Mouse (Mus musculus) lung, embryonic 14.5 days (tissue): ENCODE measurements around the gene Lrrn4cl. TPM values are rescaled to one million over a fixed set of nuclear protein-coding genes. Genes with fewer than 3 reads are reported as not detected.
A peak's percentile ranks its signal among the peaks of the same experiment; 100 is the strongest.

Experiments used
- ATAC-seq: fragments of 200-750 bp; cut with Nextera tagmentation; 2 replicates; pipeline ENCODE4 v1.8.0; 2017; ENCODE audit warnings: mild to moderate bottlenecking, moderate TSS enrichment, moderate library complexity; ENCODE audit not compliant: insufficient read depth
- DNase-seq: peaks from one replicate; pipeline ENCODE4 v3.0.0-alpha.2; 2015
- H3K27ac ChIP-seq: fragments of 300-500 bp; sonication (generic); 2 replicates; pipeline ENCODE4 v1.5.1; 2014; ENCODE audit warnings: low read depth, mild to moderate bottlenecking, moderate library complexity
- H3K27me3 ChIP-seq: fragments of 300-500 bp; sonication (generic); 2 replicates; pipeline ENCODE4 v1.6.1; 2014; ENCODE audit warnings: low read length, control low read depth; ENCODE audit not compliant: insufficient read depth
- H3K36me3 ChIP-seq: fragments of 300-500 bp; sonication (generic); 2 replicates; pipeline ENCODE4 v1.6.1; 2014; ENCODE audit warnings: control low read depth; ENCODE audit not compliant: insufficient read depth
- H3K4me1 ChIP-seq: fragments of 300-500 bp; sonication (generic); 2 replicates; pipeline ENCODE4 v1.6.1; 2014; ENCODE audit warnings: antibody characterized with exemption, control low read depth; ENCODE audit not compliant: insufficient read depth
- H3K4me2 ChIP-seq: fragments of 300-500 bp; sonication (generic); 2 replicates; pipeline ENCODE4 v1.6.1; 2014; ENCODE audit warnings: mild to moderate bottlenecking
- H3K4me3 ChIP-seq: fragments of 300-500 bp; sonication (generic); 2 replicates; pipeline ENCODE4 v1.5.1; 2014; ENCODE audit warnings: low read depth, low read length
- H3K9ac ChIP-seq: fragments of 300-500 bp; sonication (generic); 2 replicates; pipeline ENCODE4 v1.6.1; 2014
- H3K9me3 ChIP-seq: fragments of 300-500 bp; sonication (generic); 2 replicates; pipeline ENCODE4 v1.6.1; 2016; ENCODE audit warnings: low read depth, low read length, control low read depth
- CTCF ChIP-seq: IDR thresholded peaks from 2 replicates; pipeline ENCODE4 v1.5.1; 2016; ENCODE audit warnings: antibody characterized with exemption, low read depth
- WGBS: fragments of 180-500 bp; shearing (Covaris S2); extraction: QIAGEN DNeasy Blood & Tissue Kit; methylation state at CpG from one replicate; pipeline ENCODE4 v1.1.7; 2014; 5-methylcytosine and 5-hydroxymethylcytosine counted together
- polyA plus RNA-seq: library from polyadenylated mRNA; unstranded; fragments of >200 nt; fragmentation: Nextera tagmentation; extraction: Ambion mirVana; gene quantifications from 2 replicates; pipeline ENCODE4 v1.2.1, GENCODE M21; 2014

The Lrrn4cl gene
- polyA plus RNA-seq, 1 experiment from 2014 or later: 0.96 TPM

GRCm38 (mm10) chr19:8838041-8838730 is 12.4 kb upstream of the Lrrn4cl start:
- ATAC-seq (peak; percentile 28; the same call in 1 of the 2 replicates), DNase-seq (peak; percentile 70)
- Histone ChIP-seq H3K27me3 (no peaks in the 10 kb centered on the region), H3K4me3 (peak overlapping the region; percentile 54), H3K4me2 (peak overlapping the region; percentile 76), H3K9me3 (no peaks in the 10 kb centered on the region), H3K4me1 (peaks cover 13% of the 10 kb centered on the region), H3K27ac (peak overlapping the region; percentile 98), H3K9ac (peak overlapping the region; percentile 59), H3K36me3 (peaks cover 29% of the 10 kb centered on the region)
- WGBS: 16% methylated on average over 15 of the region's 15 CpGs
- no peak for TF ChIP-seq CTCF

- 64% methylated on average over 11 of the region's 11 CpGs for WGBS
These were observed 11.3 kb upstream of the Lrrn4cl start, which contains the start of gene Gng3 for GRCm38 (mm10) chr19:8839103-8839907. Gene Gng3 (minus strand): TSS chr19:8839194.

GRCm38 (mm10) chr19:8839908-8840791 is 10.4 kb upstream of the Lrrn4cl start:
- Histone ChIP-seq H3K4me3 (peak overlapping the region; percentile 47), H3K36me3 (peaks cover 10% of the 10 kb centered on the region), H3K27ac (no peak overlapping the region), H3K4me1 (peaks cover 13% of the 10 kb centered on the region), H3K27me3 (no peaks in the 10 kb centered on the region), H3K4me2 (peak overlapping the region; percentile 78), H3K9ac (peak overlapping the region; percentile 61), H3K9me3 (no peaks in the 10 kb centered on the region)
- WGBS: 24% methylated on average over 29 of the region's 29 CpGs
- DNase-seq (peak; percentile 85), ATAC-seq (peak; percentile 35)
- TF ChIP-seq CTCF: 0 out of 2 replicates have a peak, but pooled peaks have one; percentile 7

More at GRCm38 (mm10) chr19:8839103-8839907, 11.3 kb upstream of the Lrrn4cl start, which contains the start of gene Gng3:
- Histone ChIP-seq H3K36me3 (peaks cover 18% of the 10 kb centered on the region), H3K4me1 (peaks cover 13% of the 10 kb centered on the region), H3K9me3 (no peaks in the 10 kb centered on the region), H3K4me2 (peak within 1 kb of the TSS; percentile 78), H3K27me3 (no peaks in the 10 kb centered on the region), H3K4me3 (peak within 1 kb of the TSS; percentile 54), H3K27ac (peak within 1 kb of the TSS; percentile 98), H3K9ac (peak within 1 kb of the TSS; percentile 59)
- TF ChIP-seq CTCF: no peak
- DNase-seq: no peak
- no peak for ATAC-seq

GRCm38 (mm10) chr19:8841012-8841411 is 9.6 kb upstream of the Lrrn4cl start:
- no peak overlapping the region for H3K27ac ChIP-seq
- H3K9me3 ChIP-seq: no peaks in the 10 kb centered on the region
- H3K27me3 ChIP-seq: no peaks in the 10 kb centered on the region
- peak overlapping the region; percentile 78 for H3K4me2 ChIP-seq
- peaks cover 13% of the 10 kb centered on the region; the same call in 1 of the 2 replicates for H3K36me3 ChIP-seq
- ATAC-seq: no peak
- no peak for TF ChIP-seq CTCF
- H3K9ac ChIP-seq: peak overlapping the region; percentile 61
- 89% methylated on average over 7 of the region's 7 CpGs for WGBS
- no peak for DNase-seq
- H3K4me3 ChIP-seq: peak overlapping the region; percentile 47
- H3K4me1 ChIP-seq: peaks cover 13% of the 10 kb centered on the region

- no peak overlapping the region for H3K9ac ChIP-seq
- DNase-seq (no peak), ATAC-seq (no peak)
- H3K4me3 ChIP-seq: no peak overlapping the region
- no peak overlapping the region for H3K27ac ChIP-seq
- no peak overlapping the region for H3K4me2 ChIP-seq
- no peaks in the 10 kb centered on the region for H3K9me3 ChIP-seq
- peaks cover 11% of the 10 kb centered on the region for H3K4me1 ChIP-seq
- 83% methylated on average over 6 of the region's 6 CpGs for WGBS
- TF ChIP-seq CTCF: no peak
- H3K36me3 ChIP-seq: peaks cover 32% of the 10 kb centered on the region; the same call in 1 of the 2 replicates
- H3K27me3 ChIP-seq: no peaks in the 10 kb centered on the region
These were observed 7.6 kb upstream of the Lrrn4cl start for GRCm38 (mm10) chr19:8842961-8843360.

- ATAC-seq: no peak
- peak; percentile 93 for DNase-seq
- H3K4me1 ChIP-seq: no peaks in the 10 kb centered on the region
These were observed 6.0 kb upstream of the Lrrn4cl start for GRCm38 (mm10) chr19:8844371-8845129.

More at GRCm38 (mm10) chr19:8844371-8845129, 6.0 kb upstream of the Lrrn4cl start:
- H3K36me3 ChIP-seq: peaks cover 32% of the 10 kb centered on the region; the same call in 1 of the 2 replicates
- no peak overlapping the region for H3K27ac ChIP-seq
- no peak overlapping the region for H3K9ac ChIP-seq
- H3K9me3 ChIP-seq: no peaks in the 10 kb centered on the region
- no peaks in the 10 kb centered on the region for H3K27me3 ChIP-seq
- H3K4me3 ChIP-seq: no peak overlapping the region
- H3K4me2 ChIP-seq: no peak overlapping the region
- 64% methylated on average over 5 of the region's 5 CpGs for WGBS
- peak; percentile 80 for TF ChIP-seq CTCF
